Mouse (Mus musculus): ENCODE data around the gene Trabd2b. TPM values are rescaled to one million over a fixed set of nuclear protein-coding genes. Genes with fewer than 3 reads are reported as not detected.

The Trabd2b gene
- polyA plus RNA-seq, 1 experiment from 2014 or later, result 0.79 TPM

DNA sequence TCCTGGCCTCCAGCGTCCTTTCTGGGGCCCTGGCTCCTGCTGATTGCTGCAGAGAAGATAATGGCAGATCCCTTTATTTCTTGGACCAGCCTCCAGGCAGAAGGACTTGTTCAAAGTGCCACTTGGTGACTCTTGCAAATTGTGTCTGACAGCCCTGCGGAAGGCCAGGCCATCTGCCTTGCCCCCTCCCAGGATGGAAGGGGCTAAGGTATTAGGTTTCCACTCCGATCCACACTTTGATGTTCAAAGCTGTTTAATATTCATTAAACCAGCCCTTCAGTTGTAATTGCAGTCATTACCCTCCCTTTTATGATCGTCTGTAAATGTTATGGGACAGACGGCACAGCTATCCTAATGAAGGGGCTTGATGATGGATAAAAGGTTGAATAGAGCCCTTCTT lies 75.0 kb downstream of the Trabd2b start:
- 17% methylated on average over 5 of the region's 5 CpGs for WGBS
- ATAC-seq (ENCODE audit: low FRiP score, low TSS enrichment) (no peak), DNase-seq (peak; percentile 39)

DNA sequence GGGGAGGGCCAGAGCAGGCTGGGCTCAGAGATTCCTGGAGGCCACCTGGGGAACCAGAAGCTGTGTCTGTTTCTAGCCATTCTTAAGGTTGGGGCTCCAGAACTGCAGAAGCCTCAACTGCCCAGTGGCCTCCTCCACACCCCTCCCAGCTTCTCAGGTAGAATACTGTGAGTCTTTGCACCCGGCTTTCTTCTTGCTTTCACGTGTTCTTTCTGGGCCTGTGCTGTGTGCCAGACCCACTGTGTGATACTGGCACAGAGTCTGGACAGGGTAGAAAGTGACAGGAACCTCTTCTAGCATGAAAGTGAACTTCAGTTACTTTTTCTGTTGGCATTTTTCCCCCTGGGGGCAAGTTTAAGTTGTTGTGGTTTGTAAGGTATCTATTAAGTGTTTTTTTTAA lies 77.6 kb downstream of the Trabd2b start:
- Histone ChIP-seq H3K27me3 (ENCODE audit: control insufficient read depth, insufficient read depth, low read length) (no peaks in the 10 kb centered on the region), H3K36me3 (ENCODE audit: control insufficient read depth, insufficient read depth, low read length) (no peaks in the 10 kb centered on the region), H3K4me1 (ENCODE audit: control insufficient read depth, insufficient read depth, low read length) (no peaks in the 10 kb centered on the region), H3K4me3 (replicated peaks; ENCODE audit: low read depth, low read length) (no peak overlapping the region), H3K27ac (replicated peaks; ENCODE audit: low read depth, low read length) (no peak overlapping the region), H3K9me3 (ENCODE audit: control insufficient read depth, low read length) (no peaks in the 10 kb centered on the region), H3K9ac (replicated peaks; ENCODE audit: low read length) (no peak overlapping the region), H3K4me2 (ENCODE audit: low read length) (no peak overlapping the region)
- 82% methylated on average over 2 of the region's 2 CpGs for WGBS
- DNase-seq, result no peak
- no peak for ATAC-seq (ENCODE audit: low FRiP score, low TSS enrichment)

More for the DNA sequence above, 75.0 kb downstream of the Trabd2b start:
- H3K27me3 ChIP-seq (ENCODE audit: control insufficient read depth, insufficient read depth, low read length), result no peaks in the 10 kb centered on the region
- H3K4me3 ChIP-seq (replicated peaks; ENCODE audit: low read depth, low read length), result no peak overlapping the region
- 0 out of 2 replicates have a peak, but pooled peaks cover 8% of the 10 kb centered on the region for H3K4me1 ChIP-seq (ENCODE audit: control insufficient read depth, insufficient read depth, low read length)
- H3K36me3 ChIP-seq (ENCODE audit: control insufficient read depth, insufficient read depth, low read length), result no peaks in the 10 kb centered on the region
- H3K9me3 ChIP-seq (ENCODE audit: control insufficient read depth, low read length), result no peaks in the 10 kb centered on the region
- H3K4me2 ChIP-seq (ENCODE audit: low read length), result no peak overlapping the region
- no peak overlapping the region for H3K27ac ChIP-seq (replicated peaks; ENCODE audit: low read depth, low read length)
- no peak overlapping the region for H3K9ac ChIP-seq (replicated peaks; ENCODE audit: low read length)

DNA sequence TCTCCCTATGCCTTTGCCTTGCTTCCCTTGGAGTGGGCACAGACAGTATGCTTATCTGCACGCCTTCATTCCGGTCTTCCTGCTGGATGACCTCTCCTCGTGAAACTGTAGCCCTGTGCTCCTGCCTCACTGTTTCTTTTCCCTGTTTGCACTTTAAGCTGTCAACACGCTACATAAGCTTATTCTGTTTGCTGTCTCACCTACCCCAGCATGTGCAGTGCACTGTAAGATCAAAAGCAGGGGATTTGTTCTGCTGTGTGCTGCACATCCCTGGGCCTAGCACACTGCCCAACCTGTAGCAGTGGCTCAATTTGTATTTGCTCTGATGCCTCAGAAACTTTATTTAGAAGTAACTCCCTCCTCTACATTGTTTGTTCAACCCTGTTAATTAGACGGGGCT lies 79.5 kb downstream of the Trabd2b start:
- Histone ChIP-seq H3K36me3 (ENCODE audit: control insufficient read depth, insufficient read depth, low read length) (no peaks in the 10 kb centered on the region), H3K27ac (replicated peaks; ENCODE audit: low read depth, low read length) (no peak overlapping the region), H3K4me2 (ENCODE audit: low read length) (no peak overlapping the region), H3K4me3 (replicated peaks; ENCODE audit: low read depth, low read length) (no peak overlapping the region), H3K27me3 (ENCODE audit: control insufficient read depth, insufficient read depth, low read length) (no peaks in the 10 kb centered on the region), H3K9me3 (ENCODE audit: control insufficient read depth, low read length) (no peaks in the 10 kb centered on the region), H3K4me1 (ENCODE audit: control insufficient read depth, insufficient read depth, low read length) (no peaks in the 10 kb centered on the region), H3K9ac (replicated peaks; ENCODE audit: low read length) (no peak overlapping the region)
- ATAC-seq (ENCODE audit: low FRiP score, low TSS enrichment) (no peak), DNase-seq (no peak)
- 85% methylated on average over 5 of the region's 5 CpGs for WGBS

GRCm38 (mm10) chr4:114486885-114487531 lies 80.5 kb downstream of the Trabd2b start:
- no peaks in the 10 kb centered on the region for H3K9me3 ChIP-seq (ENCODE audit: control insufficient read depth, low read length)
- H3K27me3 ChIP-seq (ENCODE audit: control insufficient read depth, insufficient read depth, low read length), result no peaks in the 10 kb centered on the region
- H3K27ac ChIP-seq (replicated peaks; ENCODE audit: low read depth, low read length), result no peak overlapping the region
- H3K4me2 ChIP-seq (ENCODE audit: low read length), result no peak overlapping the region
- no peaks in the 10 kb centered on the region for H3K36me3 ChIP-seq (ENCODE audit: control insufficient read depth, insufficient read depth, low read length)
- no peaks in the 10 kb centered on the region for H3K4me1 ChIP-seq (ENCODE audit: control insufficient read depth, insufficient read depth, low read length)
- 79% methylated on average over 2 of the region's 2 CpGs for WGBS
- H3K9ac ChIP-seq (replicated peaks; ENCODE audit: low read length), result no peak overlapping the region
- ATAC-seq (ENCODE audit: low FRiP score, low TSS enrichment) (no peak), DNase-seq (no peak)
- H3K4me3 ChIP-seq (replicated peaks; ENCODE audit: low read depth, low read length), result no peak overlapping the region

GRCm38 (mm10) chr4:114487701-114488100 lies 81.2 kb downstream of the Trabd2b start:
- no peaks in the 10 kb centered on the region for H3K9me3 ChIP-seq (ENCODE audit: control insufficient read depth, low read length)
- WGBS, result 87% methylated on average over 3 of the region's 3 CpGs
- no peaks in the 10 kb centered on the region for H3K4me1 ChIP-seq (ENCODE audit: control insufficient read depth, insufficient read depth, low read length)
- H3K9ac ChIP-seq (replicated peaks; ENCODE audit: low read length), result no peak overlapping the region
- H3K27ac ChIP-seq (replicated peaks; ENCODE audit: low read depth, low read length), result no peak overlapping the region
- no peak for DNase-seq
- H3K27me3 ChIP-seq (ENCODE audit: control insufficient read depth, insufficient read depth, low read length), result no peaks in the 10 kb centered on the region
- H3K4me3 ChIP-seq (replicated peaks; ENCODE audit: low read depth, low read length), result no peak overlapping the region
- H3K36me3 ChIP-seq (ENCODE audit: control insufficient read depth, insufficient read depth, low read length), result no peaks in the 10 kb centered on the region
- no peak overlapping the region for H3K4me2 ChIP-seq (ENCODE audit: low read length)
- no peak for ATAC-seq (ENCODE audit: low FRiP score, low TSS enrichment)

DNA sequence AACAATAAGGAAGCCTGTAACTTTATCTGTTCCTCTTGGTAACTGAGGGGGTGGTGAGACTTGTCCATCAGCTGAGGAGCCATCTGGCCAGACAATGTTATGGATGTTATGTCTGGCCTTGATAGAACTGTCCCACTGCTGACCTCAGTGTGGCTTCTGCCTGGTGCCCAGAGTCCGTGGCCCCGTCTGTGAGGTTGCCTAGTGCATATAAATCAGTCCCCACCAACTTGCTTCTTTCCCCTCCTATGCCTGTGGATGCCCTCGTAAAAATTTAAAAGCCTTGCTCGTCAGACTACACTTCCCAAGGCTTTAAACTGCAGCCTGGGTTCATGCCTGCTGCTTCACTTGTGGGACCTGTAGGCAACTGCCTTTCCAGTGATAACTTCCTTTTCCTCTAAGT lies 85.6 kb downstream of the Trabd2b start:
- Histone ChIP-seq H3K9me3 (ENCODE audit: control insufficient read depth, low read length) (no peaks in the 10 kb centered on the region), H3K4me3 (replicated peaks; ENCODE audit: low read depth, low read length) (no peak overlapping the region), H3K36me3 (ENCODE audit: control insufficient read depth, insufficient read depth, low read length) (no peaks in the 10 kb centered on the region), H3K27me3 (ENCODE audit: control insufficient read depth, insufficient read depth, low read length) (no peaks in the 10 kb centered on the region), H3K27ac (replicated peaks; ENCODE audit: low read depth, low read length) (no peak overlapping the region), H3K4me1 (ENCODE audit: control insufficient read depth, insufficient read depth, low read length) (peaks cover 8% of the 10 kb centered on the region; the same call in 1 of the 2 replicates), H3K9ac (replicated peaks; ENCODE audit: low read length) (no peak overlapping the region), H3K4me2 (ENCODE audit: low read length) (no peak overlapping the region)
- 79% methylated on average over 4 of the region's 4 CpGs for WGBS
- DNase-seq (no peak), ATAC-seq (ENCODE audit: low FRiP score, low TSS enrichment) (no peak)

DNA sequence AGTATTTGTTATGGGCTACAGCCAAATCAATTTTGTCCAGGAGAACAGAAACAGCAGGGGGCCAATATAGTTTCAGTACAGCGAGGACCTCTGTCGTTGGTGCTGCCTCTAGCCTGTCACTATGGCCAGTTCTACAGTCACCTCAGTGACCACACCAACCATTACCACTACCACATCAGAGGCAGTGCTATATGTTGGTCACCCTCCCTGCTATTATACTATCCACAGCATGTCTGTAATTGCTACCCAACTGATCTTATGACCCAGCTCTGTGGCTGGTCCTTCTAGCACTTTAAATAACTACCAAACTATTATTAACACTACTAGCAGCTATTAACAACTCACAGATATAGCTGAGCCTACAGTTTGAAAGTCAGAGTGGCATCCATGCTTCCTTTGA lies 87.5 kb downstream of the Trabd2b start:
- Histone ChIP-seq H3K4me3 (replicated peaks; ENCODE audit: low read depth, low read length) (no peak overlapping the region), H3K27ac (replicated peaks; ENCODE audit: low read depth, low read length) (no peak overlapping the region), H3K9ac (replicated peaks; ENCODE audit: low read length) (no peak overlapping the region), H3K9me3 (ENCODE audit: control insufficient read depth, low read length) (no peaks in the 10 kb centered on the region), H3K36me3 (ENCODE audit: control insufficient read depth, insufficient read depth, low read length) (no peaks in the 10 kb centered on the region), H3K27me3 (ENCODE audit: control insufficient read depth, insufficient read depth, low read length) (no peaks in the 10 kb centered on the region), H3K4me1 (ENCODE audit: control insufficient read depth, insufficient read depth, low read length) (peaks cover 8% of the 10 kb centered on the region; the same call in 1 of the 2 replicates), H3K4me2 (ENCODE audit: low read length) (no peak overlapping the region)
- WGBS, result 82% methylated on average over 2 of the region's 2 CpGs
- DNase-seq (no peak), ATAC-seq (ENCODE audit: low FRiP score, low TSS enrichment) (no peak)

GRCm38 (mm10) chr4:114495688-114496426 lies 89.3 kb downstream of the Trabd2b start:
- no peak overlapping the region for H3K4me2 ChIP-seq (ENCODE audit: low read length)
- H3K36me3 ChIP-seq (ENCODE audit: control insufficient read depth, insufficient read depth, low read length), result no peaks in the 10 kb centered on the region
- peak; percentile 61 for DNase-seq
- peaks cover 8% of the 10 kb centered on the region; the same call in 1 of the 2 replicates for H3K4me1 ChIP-seq (ENCODE audit: control insufficient read depth, insufficient read depth, low read length)
- H3K9ac ChIP-seq (replicated peaks; ENCODE audit: low read length), result no peak overlapping the region
- ATAC-seq (ENCODE audit: low FRiP score, low TSS enrichment), result peak; percentile 31; the same call in 1 of the 2 replicates
- H3K27ac ChIP-seq (replicated peaks; ENCODE audit: low read depth, low read length), result no peak overlapping the region
- WGBS, result 35% methylated on average over 4 of the region's 4 CpGs
- H3K27me3 ChIP-seq (ENCODE audit: control insufficient read depth, insufficient read depth, low read length), result no peaks in the 10 kb centered on the region
- no peak overlapping the region for H3K4me3 ChIP-seq (replicated peaks; ENCODE audit: low read depth, low read length)
- no peaks in the 10 kb centered on the region for H3K9me3 ChIP-seq (ENCODE audit: control insufficient read depth, low read length)

DNA sequence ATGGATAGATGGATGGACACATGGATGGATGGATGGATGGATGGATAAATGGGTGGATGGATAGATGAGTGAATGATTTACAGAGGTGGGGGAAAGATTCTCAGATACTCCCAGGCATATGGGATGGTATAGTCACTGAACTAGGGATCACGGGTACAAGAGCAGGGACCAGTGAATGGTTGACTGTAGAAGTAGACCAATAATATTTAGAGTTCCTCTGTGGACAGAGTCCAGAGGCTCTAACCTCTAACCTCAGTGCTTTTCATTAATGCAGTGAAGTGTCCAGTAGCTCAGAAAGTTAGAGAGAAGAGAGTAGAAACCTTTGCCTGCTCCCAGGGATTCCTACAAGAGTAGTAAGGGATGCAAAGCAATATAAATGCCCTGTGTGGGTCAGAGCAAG lies 93.1 kb downstream of the Trabd2b start:
- ATAC-seq (ENCODE audit: low FRiP score, low TSS enrichment) (no peak), DNase-seq (no peak)
- Histone ChIP-seq H3K4me2 (ENCODE audit: low read length) (no peak overlapping the region), H3K4me1 (ENCODE audit: control insufficient read depth, insufficient read depth, low read length) (peaks cover 8% of the 10 kb centered on the region; the same call in 1 of the 2 replicates), H3K9ac (replicated peaks; ENCODE audit: low read length) (no peak overlapping the region), H3K9me3 (ENCODE audit: control insufficient read depth, low read length) (no peaks in the 10 kb centered on the region), H3K4me3 (replicated peaks; ENCODE audit: low read depth, low read length) (no peak overlapping the region), H3K36me3 (ENCODE audit: control insufficient read depth, insufficient read depth, low read length) (no peaks in the 10 kb centered on the region), H3K27ac (replicated peaks; ENCODE audit: low read depth, low read length) (no peak overlapping the region), H3K27me3 (ENCODE audit: control insufficient read depth, insufficient read depth, low read length) (no peaks in the 10 kb centered on the region)
- WGBS, result 80% methylated on average over 1 of the region's 1 CpGs

All from midbrain, embryonic 14.5 days (tissue).